Mouse (Mus musculus) ES-E14 (cell line): ENCODE data around the gene Ptcra. TPM values are rescaled to one million over a fixed set of nuclear protein-coding genes. Genes with fewer than 3 reads are reported as not detected.

ENCODE experiments used
- DNase-seq: peaks from one replicate; pipeline ENCODE4 v3.0.0-alpha.2; 2013; ENCODE audit warnings: low read depth, low spot score
- H3K27ac ChIP-seq: 2 replicates; pipeline ENCODE4 v1.5.1; 2012; ENCODE audit warnings: low read depth, mild to moderate bottlenecking, low read length, moderate library complexity, mixed read lengths; ENCODE audit not compliant: poor library complexity, insufficient read depth, severe bottlenecking
- H3K36me3 ChIP-seq: 2 replicates; pipeline ENCODE4 v1.6.1; 2012; ENCODE audit warnings: mild to moderate bottlenecking, low read length, moderate library complexity, mixed read lengths; ENCODE audit not compliant: control insufficient read depth, poor library complexity, insufficient read depth, severe bottlenecking
- H3K4me1 ChIP-seq, 2 experiments: fragments of 150-350 bp in 1 of 2; sonication (generic) in 1 of 2; 2 replicates each; pipeline ENCODE4 v1.6.1; 2012; ENCODE audit warnings: low read length in 2 of 2, mild to moderate bottlenecking in 1 of 2, mixed read lengths in 1 of 2; ENCODE audit not compliant: control insufficient read depth in 2 of 2, insufficient read depth in 2 of 2, poor library complexity in 1 of 2
- H3K4me3 ChIP-seq, 2 experiments: fragments of 150-350 bp in 1 of 2; sonication (generic) in 1 of 2; 2 replicates each; pipeline ENCODE4 v1.5.1; 2012; ENCODE audit warnings: low read length in 2 of 2, low read depth in 1 of 2, mild to moderate bottlenecking in 1 of 2, mixed read lengths in 1 of 2; ENCODE audit not compliant: insufficient read depth in 1 of 2, poor library complexity in 1 of 2, severe bottlenecking in 1 of 2
- H3K9ac ChIP-seq: 2 replicates; pipeline ENCODE4 v1.6.1; 2012; ENCODE audit warnings: low read depth, mild to moderate bottlenecking, low read length, mixed read lengths; ENCODE audit not compliant: poor library complexity, insufficient read depth, severe bottlenecking
- H3K9me3 ChIP-seq: fragments of 150-350 bp; sonication (generic); 2 replicates; pipeline ENCODE4 v1.6.1; 2012; ENCODE audit warnings: low read depth, mild to moderate bottlenecking, low read length; ENCODE audit not compliant: control insufficient read depth, insufficient read depth
- CHD2 ChIP-seq: IDR thresholded peaks from 2 replicates; pipeline ENCODE4 v1.6.1; 2014; ENCODE audit warnings: mild to moderate bottlenecking, low read depth, low read length, inconsistent platforms
- HCFC1 ChIP-seq: IDR thresholded peaks from 2 replicates; pipeline ENCODE4 v1.6.1; 2012; ENCODE audit warnings: low read length, inconsistent platforms, borderline replicate concordance; ENCODE audit not compliant: insufficient read depth
- MAFK ChIP-seq: IDR thresholded peaks from 2 replicates; pipeline ENCODE4 v1.6.1; 2014; ENCODE audit warnings: mild to moderate bottlenecking, low read depth, low read length, inconsistent platforms; ENCODE audit not compliant: insufficient read depth
- ZC3H11A ChIP-seq: IDR thresholded peaks from 2 replicates; pipeline ENCODE4 v1.6.1; 2012; ENCODE audit warnings: low read depth, mild to moderate bottlenecking, inconsistent platforms, low read length, borderline replicate concordance
- ZNF384 ChIP-seq: IDR thresholded peaks from 2 replicates; pipeline ENCODE4 v1.6.1; 2012; ENCODE audit warnings: low read depth, low read length, inconsistent platforms
- in situ Hi-C, 2 experiments: fragments of 600-800 bp; cut with MboI; formaldehyde crosslinking; loops; one replicate each; pipeline ENCODE4 v1.15.1; 2025; ENCODE audit warnings: low sequenced_read_pairs in 2 of 2, inconsistent platforms in 1 of 2; ENCODE audit not compliant: unreplicated experiment in 2 of 2
- total RNA-seq: library from RNA; depleted of rRNA; stranded (reverse); fragments of 300-350 nt; gene quantifications from 2 replicates; pipeline ENCODE4 v1.2.3, GENCODE M21; 2012

The Ptcra gene
- total RNA-seq, 1 experiment: 2.2 TPM

GRCm38 (mm10) chr17:46774131-46774472 lies 10.6 kb upstream of the Ptcra start:
- in situ Hi-C loops: no loop called here
- Histone ChIP-seq H3K9me3 (no peaks in the 10 kb centered on the region), H3K4me3 (no peak overlapping the region), H3K36me3 (peaks cover 42% of the 10 kb centered on the region), H3K27ac (no peak overlapping the region), H3K4me1 (peaks cover 0 to 9% of the 10 kb centered on the region in 2 experiments; a peak in 3 of 4 replicates), H3K9ac (no peak overlapping the region)
- no peak for DNase-seq
- TF ChIP-seq MAFK (no peak), ZNF384 (no peak), ZC3H11A (no peak), CHD2 (no peak), HCFC1 (no peak)

- peak overlapping the region; percentile 99 for H3K9ac ChIP-seq
- no peaks in the 10 kb centered on the region for H3K9me3 ChIP-seq
- H3K4me3 ChIP-seq: peak overlapping the region; percentile 76 to 100
- peak overlapping the region; percentile 87; the same call in 1 of the 2 replicates for H3K27ac ChIP-seq
- peaks cover 36% of the 10 kb centered on the region for H3K36me3 ChIP-seq
- peaks cover 0 to 6% of the 10 kb centered on the region in 2 experiments; a peak in 3 of 4 replicates for H3K4me1 ChIP-seq
- in situ Hi-C loops: no loop called here
- TF ChIP-seq MAFK: no peak
- no peak for TF ChIP-seq ZC3H11A
- no peak for TF ChIP-seq CHD2
- no peak for TF ChIP-seq ZNF384
- TF ChIP-seq HCFC1: no peak
- DNase-seq: no peak
Measured at GRCm38 (mm10) chr17:46773278-46774130, 10.0 kb upstream of the Ptcra start.

GRCm38 (mm10) chr17:46772404-46773277 lies 9.1 kb upstream of the Ptcra start, which contains the start of gene 2310039H08Rik:
TSS of gene 2310039H08Rik (plus strand) at chr17:46772635.
- Histone ChIP-seq H3K9ac (peak within 1 kb of the TSS; percentile 99), H3K9me3 (no peaks in the 10 kb centered on the region), H3K4me3 (peak within 1 kb of the TSS; percentile 76 to 100), H3K4me1 (peaks cover 0 to 13% of the 10 kb centered on the region in 2 experiments; a peak in 3 of 4 replicates), H3K36me3 (peaks cover 27% of the 10 kb centered on the region), H3K27ac (peak within 1 kb of the TSS; percentile 87)
- TF ChIP-seq HCFC1: peak; percentile 70; the same call in 1 of the 2 replicates
- no peak for TF ChIP-seq ZNF384
- no peak for TF ChIP-seq ZC3H11A
- in situ Hi-C loops: no loop called here
- DNase-seq: peak; percentile 88

- peaks cover 21% of the 10 kb centered on the region for H3K36me3 ChIP-seq
- in situ Hi-C loops: no loop called here
- peak overlapping the region; percentile 18; the same call in 1 of the 2 replicates for H3K9ac ChIP-seq
- peaks cover 0 to 13% of the 10 kb centered on the region in 2 experiments; a peak in 3 of 4 replicates for H3K4me1 ChIP-seq
- TF ChIP-seq ZC3H11A (no peak), MAFK (no peak), HCFC1 (no peak), CHD2 (no peak; the same call in 1 of the 2 replicates), ZNF384 (no peak)
- H3K4me3 ChIP-seq: peak overlapping the region; percentile 76 to 100
- no peaks in the 10 kb centered on the region for H3K9me3 ChIP-seq
- no peak for DNase-seq
- H3K27ac ChIP-seq: no peak overlapping the region
Measured at GRCm38 (mm10) chr17:46772038-46772403, 8.5 kb upstream of the Ptcra start.
